Mouse (Mus musculus) lung, embryonic 14.5 days (tissue): ENCODE measurements around the gene Fgfr2. TPM values are rescaled to one million over a fixed set of nuclear protein-coding genes. Genes with fewer than 3 reads are reported as not detected.

Experiments
- ATAC-seq: fragments of 200-750 bp; cut with Nextera tagmentation; 2 replicates; pipeline ENCODE4 v1.8.0; 2017; ENCODE audit warnings: mild to moderate bottlenecking, moderate TSS enrichment, moderate library complexity; ENCODE audit not compliant: insufficient read depth
- DNase-seq: peaks from one replicate; pipeline ENCODE4 v3.0.0-alpha.2; 2015
- H3K27ac ChIP-seq: fragments of 300-500 bp; sonication (generic); 2 replicates; pipeline ENCODE4 v1.5.1; 2014; ENCODE audit warnings: low read depth, mild to moderate bottlenecking, moderate library complexity
- H3K27me3 ChIP-seq: fragments of 300-500 bp; sonication (generic); 2 replicates; pipeline ENCODE4 v1.6.1; 2014; ENCODE audit warnings: low read length, control low read depth; ENCODE audit not compliant: insufficient read depth
- H3K36me3 ChIP-seq: fragments of 300-500 bp; sonication (generic); 2 replicates; pipeline ENCODE4 v1.6.1; 2014; ENCODE audit warnings: control low read depth; ENCODE audit not compliant: insufficient read depth
- H3K4me1 ChIP-seq: fragments of 300-500 bp; sonication (generic); 2 replicates; pipeline ENCODE4 v1.6.1; 2014; ENCODE audit warnings: antibody characterized with exemption, control low read depth; ENCODE audit not compliant: insufficient read depth
- H3K4me2 ChIP-seq: fragments of 300-500 bp; sonication (generic); 2 replicates; pipeline ENCODE4 v1.6.1; 2014; ENCODE audit warnings: mild to moderate bottlenecking
- H3K4me3 ChIP-seq: fragments of 300-500 bp; sonication (generic); 2 replicates; pipeline ENCODE4 v1.5.1; 2014; ENCODE audit warnings: low read depth, low read length
- H3K9ac ChIP-seq: fragments of 300-500 bp; sonication (generic); 2 replicates; pipeline ENCODE4 v1.6.1; 2014
- H3K9me3 ChIP-seq: fragments of 300-500 bp; sonication (generic); 2 replicates; pipeline ENCODE4 v1.6.1; 2016; ENCODE audit warnings: low read depth, low read length, control low read depth
- CTCF ChIP-seq: IDR thresholded peaks from 2 replicates; pipeline ENCODE4 v1.5.1; 2016; ENCODE audit warnings: antibody characterized with exemption, low read depth
- WGBS: fragments of 180-500 bp; shearing (Covaris S2); extraction: QIAGEN DNeasy Blood & Tissue Kit; methylation state at CpG from one replicate; pipeline ENCODE4 v1.1.7; 2014; 5-methylcytosine and 5-hydroxymethylcytosine counted together
- polyA plus RNA-seq: library from polyadenylated mRNA; unstranded; fragments of >200 nt; fragmentation: Nextera tagmentation; extraction: Ambion mirVana; gene quantifications from 2 replicates; pipeline ENCODE4 v1.2.1, GENCODE M21; 2014

Gene Fgfr2
- polyA plus RNA-seq, 1 experiment from 2014 or later, result 179 TPM

- H3K9me3 ChIP-seq, result no peaks in the 10 kb centered on the region
- no peak overlapping the region for H3K27ac ChIP-seq
- no peak overlapping the region for H3K4me3 ChIP-seq
- no peaks in the 10 kb centered on the region for H3K27me3 ChIP-seq
- peaks cover 14% of the 10 kb centered on the region; the same call in 1 of the 2 replicates for H3K36me3 ChIP-seq
- no peak overlapping the region for H3K4me2 ChIP-seq
- 62% methylated on average over 8 of the region's 8 CpGs for WGBS
- no peak for TF ChIP-seq CTCF
- DNase-seq (no peak), ATAC-seq (no peak)
- H3K9ac ChIP-seq, result no peak overlapping the region
- 0 out of 2 replicates have a peak, but pooled peaks cover 3% of the 10 kb centered on the region for H3K4me1 ChIP-seq
Observed at GRCm38 (mm10) chr7:133029496-133030047, 93.6 kb downstream of the Fgfr2 start.

- H3K4me1 ChIP-seq, result 0 out of 2 replicates have a peak, but pooled peaks cover 3% of the 10 kb centered on the region
- ATAC-seq (no peak), DNase-seq (no peak)
- H3K4me3 ChIP-seq, result no peak overlapping the region
- no peaks in the 10 kb centered on the region for H3K27me3 ChIP-seq
- H3K9me3 ChIP-seq, result no peaks in the 10 kb centered on the region
- H3K9ac ChIP-seq, result no peak overlapping the region
- WGBS, result 74% methylated on average over 8 of the region's 8 CpGs
- no peak overlapping the region for H3K4me2 ChIP-seq
- H3K27ac ChIP-seq, result no peak overlapping the region
- TF ChIP-seq CTCF, result no peak
- H3K36me3 ChIP-seq, result peaks cover 14% of the 10 kb centered on the region; the same call in 1 of the 2 replicates
Observed at GRCm38 (mm10) chr7:133029004-133029403, 94.1 kb downstream of the Fgfr2 start.

- Histone ChIP-seq H3K4me2 (no peak overlapping the region), H3K27ac (no peak overlapping the region), H3K9ac (no peak overlapping the region), H3K36me3 (peaks cover 18% of the 10 kb centered on the region; the same call in 1 of the 2 replicates), H3K4me1 (0 out of 2 replicates have a peak, but pooled peaks cover 3% of the 10 kb centered on the region), H3K4me3 (no peak overlapping the region), H3K9me3 (no peaks in the 10 kb centered on the region), H3K27me3 (no peaks in the 10 kb centered on the region)
- DNase-seq (no peak), ATAC-seq (no peak)
- WGBS, result 85% methylated on average over 4 of the region's 4 CpGs
- no peak for TF ChIP-seq CTCF
Observed at GRCm38 (mm10) chr7:133027930-133028329, 95.2 kb downstream of the Fgfr2 start.

GRCm38 (mm10) chr7:133024694-133025093, 98.5 kb downstream of the Fgfr2 start:
- ATAC-seq (peak; percentile 78), DNase-seq (peak; percentile 64)
- Histone ChIP-seq H3K9ac (no peak overlapping the region), H3K27ac (no peak overlapping the region; the same call in 1 of the 2 replicates), H3K27me3 (no peaks in the 10 kb centered on the region), H3K4me3 (no peak overlapping the region), H3K36me3 (peaks cover 15% of the 10 kb centered on the region; the same call in 1 of the 2 replicates), H3K4me2 (no peak overlapping the region), H3K9me3 (no peaks in the 10 kb centered on the region), H3K4me1 (0 out of 2 replicates have a peak, but pooled peaks cover 6% of the 10 kb centered on the region)
- 29% methylated on average over 1 of the region's 1 CpGs for WGBS
- TF ChIP-seq CTCF, result no peak

GRCm38 (mm10) chr7:133019481-133020020, 103.6 kb downstream of the Fgfr2 start:
- Histone ChIP-seq H3K9ac (no peak overlapping the region), H3K27me3 (no peaks in the 10 kb centered on the region), H3K36me3 (peaks cover 8% of the 10 kb centered on the region), H3K4me1 (0 out of 2 replicates have a peak, but pooled peaks cover 6% of the 10 kb centered on the region), H3K4me2 (no peak overlapping the region), H3K4me3 (no peak overlapping the region), H3K27ac (no peak overlapping the region), H3K9me3 (no peaks in the 10 kb centered on the region)
- no peak for ATAC-seq
- no peak for TF ChIP-seq CTCF
- peak; percentile 40 for DNase-seq
- WGBS, result 29% methylated on average over 6 of the region's 6 CpGs

GRCm38 (mm10) chr7:133018961-133019360, 104.2 kb downstream of the Fgfr2 start:
- no peak for TF ChIP-seq CTCF
- Histone ChIP-seq H3K4me2 (no peak overlapping the region), H3K27me3 (no peaks in the 10 kb centered on the region), H3K9me3 (no peaks in the 10 kb centered on the region), H3K4me3 (no peak overlapping the region), H3K27ac (no peak overlapping the region), H3K4me1 (0 out of 2 replicates have a peak, but pooled peaks cover 6% of the 10 kb centered on the region), H3K9ac (no peak overlapping the region), H3K36me3 (peaks cover 14% of the 10 kb centered on the region)
- ATAC-seq (no peak), DNase-seq (no peak)
- 77% methylated on average over 7 of the region's 7 CpGs for WGBS

- H3K36me3 ChIP-seq, result peaks cover 18% of the 10 kb centered on the region
- H3K9ac ChIP-seq, result no peak overlapping the region
- H3K4me3 ChIP-seq, result no peak overlapping the region
- H3K9me3 ChIP-seq, result no peaks in the 10 kb centered on the region
- H3K4me2 ChIP-seq, result no peak overlapping the region
- peak overlapping the region; percentile 16; the same call in 1 of the 2 replicates for H3K27ac ChIP-seq
- peaks cover 22% of the 10 kb centered on the region; the same call in 1 of the 2 replicates for H3K4me1 ChIP-seq
- TF ChIP-seq CTCF, result no peak
- WGBS, result 44% methylated on average over 7 of the region's 7 CpGs
- no peak for ATAC-seq
- no peaks in the 10 kb centered on the region for H3K27me3 ChIP-seq
- DNase-seq, result peak; percentile 46
Observed at GRCm38 (mm10) chr7:133015416-133016070, 107.6 kb downstream of the Fgfr2 start.
